Mouse (Mus musculus) left cerebral cortex, adult 11 months (tissue): ENCODE results near the gene Gfra1.

Experiments
- DNase-seq: peaks from one replicate; pipeline ENCODE4 v3.0.0; 2022; ENCODE audit warnings: low spot score

The Gfra1 gene

DNA sequence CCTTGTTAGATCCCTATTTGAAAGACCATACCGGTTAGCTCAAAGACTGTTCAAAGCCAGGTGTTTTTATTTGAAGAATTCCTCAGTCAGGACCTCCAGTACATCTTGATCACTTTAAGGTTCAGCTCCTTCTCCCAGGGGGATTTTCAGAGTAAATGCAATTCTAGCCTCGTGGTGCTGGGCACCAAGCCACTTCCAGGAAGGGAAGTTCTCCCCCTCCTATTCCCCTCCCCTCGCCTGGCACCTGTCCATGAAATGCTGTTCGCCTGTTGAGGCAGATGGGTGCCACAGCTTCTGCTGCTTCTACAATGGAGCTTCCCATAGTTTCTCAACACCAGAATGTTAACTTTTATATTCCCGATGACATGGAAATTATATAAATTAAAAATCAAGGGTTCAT is 139.2 kb downstream of the Gfra1 start:
- no peak for DNase-seq

DNA sequence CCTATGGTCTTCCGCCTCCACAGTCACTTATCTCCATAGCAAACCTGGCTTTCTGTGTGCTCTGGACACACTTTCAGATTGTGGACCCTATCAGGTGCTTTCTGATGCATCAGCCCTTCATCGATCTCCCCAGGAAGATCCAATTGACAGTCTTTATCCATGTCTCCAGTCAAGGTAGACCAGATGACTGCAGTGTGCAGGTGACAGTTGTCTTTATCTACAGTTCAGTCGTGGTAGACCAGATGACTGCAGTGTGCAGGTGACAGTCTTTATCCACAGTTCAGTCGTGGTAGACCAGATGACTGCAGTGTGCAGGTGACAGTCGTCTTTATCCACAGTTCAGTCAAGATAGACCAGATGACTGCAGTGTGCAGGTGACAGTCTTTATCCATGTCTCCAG is 140.0 kb downstream of the Gfra1 start:
- no peak for DNase-seq

- DNase-seq: no peak
Measured at GRCm38 (mm10) chr19:58314631-58315030, 141.1 kb downstream of the Gfra1 start.

- DNase-seq: no peak
Measured at GRCm38 (mm10) chr19:58313785-58314184, 141.9 kb downstream of the Gfra1 start.

- DNase-seq: no peak
Measured at GRCm38 (mm10) chr19:58312492-58312891, 143.2 kb downstream of the Gfra1 start.

DNA sequence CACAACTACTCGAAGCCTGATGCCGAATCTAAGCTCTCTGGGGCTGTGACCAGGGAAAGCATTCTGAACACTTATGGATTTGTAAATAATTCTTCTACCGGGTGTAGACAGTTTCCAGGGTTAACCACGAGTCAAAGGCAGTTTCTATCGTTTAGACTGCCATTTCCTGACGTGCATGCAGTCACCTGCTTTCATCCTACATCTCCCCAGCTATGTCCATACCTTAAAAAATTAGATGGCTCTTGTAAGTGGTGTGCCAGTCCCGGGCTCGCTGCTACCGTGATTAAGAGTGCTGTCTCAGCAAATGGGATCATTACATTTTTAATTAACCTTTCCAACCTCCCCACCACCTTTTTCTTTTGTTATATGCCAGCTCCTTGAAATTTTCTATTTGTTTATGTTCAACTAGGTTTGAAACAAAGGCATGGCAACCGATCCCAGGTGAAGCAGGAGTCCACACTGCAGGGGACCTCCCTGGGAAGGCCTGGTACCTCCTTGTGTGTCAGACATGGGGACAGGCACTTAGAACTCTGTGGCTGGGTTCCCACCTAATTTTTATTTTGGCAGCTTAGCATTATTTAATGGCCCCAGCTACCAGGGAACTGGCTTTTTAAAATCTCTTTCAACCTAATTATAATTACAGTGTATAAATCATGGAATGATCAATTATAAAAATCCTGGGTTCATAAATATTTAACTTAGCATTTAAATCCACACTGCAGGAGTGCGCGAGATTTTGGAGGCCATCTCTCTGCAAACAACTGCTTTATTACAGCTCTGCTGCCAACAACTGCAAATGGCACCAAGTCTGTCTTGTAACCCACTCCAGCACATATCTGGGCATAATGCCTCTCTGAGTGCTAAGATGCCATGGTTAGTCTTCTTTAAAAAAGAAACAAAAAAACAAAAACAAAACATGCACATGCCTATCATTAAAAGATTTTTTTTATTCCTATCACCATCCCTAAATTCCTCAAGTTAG is 145.1 kb downstream of the Gfra1 start:
- no peak for DNase-seq

DNA sequence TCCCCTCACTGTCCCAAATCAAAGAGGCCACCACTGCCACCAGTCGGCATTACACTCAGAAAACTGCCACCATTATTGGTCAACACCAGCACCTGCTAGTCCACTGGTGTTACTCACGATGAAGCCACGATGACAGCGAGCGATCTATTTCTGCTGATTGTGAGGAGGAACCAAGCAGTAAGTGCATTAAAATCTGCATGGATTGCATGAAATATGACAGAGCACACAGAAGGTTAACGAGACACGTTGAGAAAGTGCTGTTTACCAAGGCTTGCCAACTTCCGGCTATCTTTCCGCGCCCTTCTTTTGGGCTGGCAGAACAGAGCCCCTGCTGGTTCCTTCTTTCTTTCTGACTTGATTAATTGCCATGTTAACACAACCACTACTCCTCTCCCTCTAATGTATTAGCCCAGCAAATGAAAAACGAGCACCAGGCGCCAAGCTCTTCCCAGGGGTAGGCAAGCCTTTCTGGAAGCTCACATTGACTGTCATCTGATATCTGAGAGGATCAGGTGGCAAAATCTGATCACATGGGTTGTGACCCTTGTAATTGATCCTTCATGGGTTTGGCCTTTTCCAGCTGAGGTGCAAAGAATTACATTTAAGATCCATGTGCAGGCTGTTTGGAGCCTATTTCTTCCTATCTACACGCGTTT is 146.0 kb downstream of the Gfra1 start:
- DNase-seq: no peak

DNA sequence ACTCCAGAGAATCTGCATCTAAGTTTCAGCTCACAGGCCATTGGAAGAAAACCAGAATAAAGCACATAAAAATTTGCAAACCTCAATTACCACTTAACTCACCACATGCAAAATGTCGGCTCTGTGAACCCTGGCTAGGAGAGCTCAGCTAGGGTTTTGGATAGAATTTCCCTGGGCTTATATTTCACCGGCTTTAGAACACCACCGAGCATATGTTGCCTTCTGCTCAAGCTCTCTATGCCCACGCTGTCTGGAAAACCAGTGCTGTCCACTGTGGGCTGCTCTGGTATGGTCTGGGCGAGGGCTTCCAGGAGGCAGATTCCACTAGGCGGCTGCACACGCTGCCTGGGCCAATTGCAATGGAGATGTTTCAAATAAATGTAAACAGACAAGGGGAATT is 154.6 kb downstream of the Gfra1 start:
- no peak for DNase-seq

DNA sequence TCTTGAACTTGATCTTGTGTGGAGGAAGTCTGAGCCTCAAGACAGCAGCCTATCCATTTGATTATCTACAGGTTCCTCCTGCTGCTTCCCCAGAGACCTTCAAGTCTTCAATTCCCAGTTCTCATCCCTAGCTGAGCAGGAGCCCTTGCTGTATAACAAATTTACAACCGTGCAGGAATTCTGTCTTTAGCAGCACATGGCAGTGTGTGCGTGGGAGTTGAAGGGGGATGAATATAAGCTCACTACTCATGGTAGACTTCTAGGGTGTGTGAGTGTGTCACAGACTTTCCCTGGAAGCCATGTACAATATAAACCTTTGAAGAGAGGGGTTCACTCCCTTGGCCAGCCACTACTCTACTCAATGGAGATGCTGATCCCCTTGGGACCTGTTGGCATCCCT is 157.8 kb downstream of the Gfra1 start:
- DNase-seq: no peak

DNA sequence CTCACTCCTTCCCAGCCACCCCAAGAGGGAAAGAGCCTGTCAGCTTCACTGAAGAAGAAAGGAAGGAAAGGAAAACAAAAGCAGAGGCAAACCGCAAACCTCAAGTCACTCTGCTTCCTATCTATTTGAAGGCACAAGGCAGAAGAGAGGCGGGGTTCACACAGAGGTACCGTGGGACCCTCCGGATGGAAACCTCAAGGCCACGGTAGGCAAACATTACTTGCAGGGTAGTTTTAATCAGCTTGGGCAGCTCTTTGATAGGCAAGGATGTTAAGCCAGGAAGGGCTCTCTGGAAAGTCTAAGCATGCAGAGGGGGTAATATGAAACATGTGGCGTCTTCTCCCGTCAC is 158.9 kb downstream of the Gfra1 start:
- no peak for DNase-seq

DNA sequence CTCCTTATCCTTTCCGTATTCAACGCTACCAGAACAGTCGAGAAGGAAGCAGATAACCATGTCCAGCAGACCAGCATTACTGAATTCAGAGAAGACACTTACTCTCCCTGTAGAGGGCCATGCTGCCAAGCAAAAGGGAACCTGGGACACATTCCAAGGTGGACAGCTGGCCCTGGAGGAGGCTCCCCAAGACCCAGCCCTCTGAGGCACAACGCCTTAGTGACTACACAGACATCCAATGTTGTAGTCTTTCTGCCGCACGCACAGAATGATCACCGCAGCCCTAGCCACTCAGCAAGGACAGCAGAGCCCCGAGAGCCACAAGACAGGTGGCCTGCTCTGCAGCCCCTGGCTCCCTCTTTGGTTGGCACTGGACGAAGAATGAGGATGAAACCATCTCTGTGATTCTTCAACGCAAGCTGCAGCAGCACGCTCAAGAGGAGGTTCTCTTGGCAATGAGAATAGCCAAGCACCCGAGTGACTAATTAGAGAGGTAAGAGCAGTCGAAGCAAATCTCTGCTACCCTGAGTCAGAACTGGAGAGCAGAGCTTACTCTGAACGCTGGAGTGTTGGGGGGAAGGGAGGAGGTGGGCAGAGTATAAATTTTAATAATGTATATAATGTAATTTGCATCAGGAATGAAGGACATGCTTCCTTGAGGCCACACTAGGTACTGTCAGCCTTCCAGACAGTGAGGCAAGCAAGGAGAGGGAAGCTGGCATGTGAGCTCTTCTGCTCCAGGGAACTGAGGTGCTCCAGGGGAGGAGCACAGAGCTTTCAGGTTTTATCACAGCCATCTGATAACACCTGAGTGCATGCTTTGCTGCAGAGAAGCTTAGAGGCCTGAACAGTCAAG is 159.5 kb downstream of the Gfra1 start:
- DNase-seq: peak; percentile 16

DNA sequence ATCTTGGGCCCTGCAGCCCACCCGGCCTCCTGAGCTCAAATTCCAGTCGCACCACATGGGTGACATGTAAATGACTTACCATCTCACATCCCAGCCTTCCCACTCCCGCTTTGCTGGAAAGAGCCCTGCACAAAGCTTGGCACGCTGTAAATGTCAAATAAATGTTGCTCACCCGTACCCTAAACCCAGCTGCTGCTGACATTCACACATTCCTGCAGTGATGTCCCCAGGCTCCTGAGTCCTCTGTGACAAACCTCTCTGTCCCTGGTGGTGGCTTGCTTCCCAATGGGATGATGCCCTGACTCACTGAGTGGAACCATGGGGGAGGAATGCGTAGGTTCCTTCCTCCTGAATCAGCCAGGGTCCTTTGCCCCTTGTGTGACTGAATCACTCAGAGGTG is 167.6 kb downstream of the Gfra1 start:
- DNase-seq: no peak

DNA sequence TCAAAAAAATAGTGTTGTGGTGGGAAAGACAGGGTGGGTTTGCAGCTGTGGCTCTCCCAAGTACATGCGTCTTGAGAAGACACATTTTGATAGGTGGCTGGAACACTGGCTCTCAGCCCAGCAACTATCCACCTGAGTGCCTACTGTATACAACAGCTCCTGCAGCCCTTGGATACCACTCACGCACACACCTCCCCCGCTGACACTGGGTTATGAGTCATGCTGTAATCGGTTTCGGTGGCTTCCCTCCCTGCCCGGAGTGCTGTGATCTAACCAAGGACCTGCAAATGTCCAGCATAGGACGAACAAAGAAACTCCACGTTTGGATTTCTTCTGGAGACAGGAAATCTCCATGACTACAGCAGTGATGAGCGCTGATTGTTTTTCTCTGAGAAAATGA is 180.4 kb downstream of the Gfra1 start:
- no peak for DNase-seq

DNA sequence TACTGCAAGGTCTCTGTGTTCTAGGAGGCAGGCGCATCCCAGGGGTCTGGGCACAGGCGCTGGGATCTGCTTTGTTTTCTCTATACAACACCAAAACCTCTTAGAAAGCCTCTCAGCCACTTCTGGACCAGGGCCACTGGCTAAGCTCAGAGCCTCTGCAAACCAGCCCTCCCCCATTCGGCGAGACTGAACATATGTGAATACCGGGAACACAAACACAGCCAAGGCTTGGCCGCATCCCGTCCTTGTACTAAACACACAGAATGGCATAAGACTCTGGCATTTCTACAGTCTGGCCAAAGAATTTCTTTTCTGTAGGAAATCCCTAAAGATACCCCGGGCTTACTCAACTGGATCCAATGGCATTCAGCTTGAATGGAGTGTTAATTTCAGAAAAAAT is 183.9 kb downstream of the Gfra1 start:
- DNase-seq: no peak

GRCm38 (mm10) chr19:58270778-58271177 is 184.9 kb downstream of the Gfra1 start:
- no peak for DNase-seq

GRCm38 (mm10) chr19:58268476-58268875 is 187.2 kb downstream of the Gfra1 start:
- no peak for DNase-seq

- DNase-seq: no peak
Measured at GRCm38 (mm10) chr19:58266600-58266999, 189.1 kb downstream of the Gfra1 start.

DNA sequence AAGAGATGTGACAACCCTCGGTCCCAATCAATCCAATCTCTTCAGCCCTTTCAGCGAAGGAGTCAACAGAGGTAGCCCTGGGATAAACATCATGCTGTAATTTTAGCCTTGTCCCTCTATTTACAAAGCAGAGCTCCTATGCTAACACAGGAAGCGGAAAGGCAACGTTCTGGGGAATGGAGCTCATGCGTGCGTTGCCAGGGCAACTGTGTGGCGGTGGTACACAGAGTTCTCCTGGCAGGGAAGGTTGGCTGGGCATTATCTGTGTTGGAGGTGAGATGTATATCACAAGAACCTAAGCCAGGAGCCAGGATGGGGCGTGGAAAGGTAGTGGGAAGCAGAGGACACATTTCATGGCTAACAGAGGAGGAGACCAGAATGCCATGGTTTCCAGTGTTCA is 194.8 kb downstream of the Gfra1 start:
- DNase-seq: no peak

GRCm38 (mm10) chr19:58259250-58259649 is 196.5 kb downstream of the Gfra1 start:
- DNase-seq: no peak

DNA sequence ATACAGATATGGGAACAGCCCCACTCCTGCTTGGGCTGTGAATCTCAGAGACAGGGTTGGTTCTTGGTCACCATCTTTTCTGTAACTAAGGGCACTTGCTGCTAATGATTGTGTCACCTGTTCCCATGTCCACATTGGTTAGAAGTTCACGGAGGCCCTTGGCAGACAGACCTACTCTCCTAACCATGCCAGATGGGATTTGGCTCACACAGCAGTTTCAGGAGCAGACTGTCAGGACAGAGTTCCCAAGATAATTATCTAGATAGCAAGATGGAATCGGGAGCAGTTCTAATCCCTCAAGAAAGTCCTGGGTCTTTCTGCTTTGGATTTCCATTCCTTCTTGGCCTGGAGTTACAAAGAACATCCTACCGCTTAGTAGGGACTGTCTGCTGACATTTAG is 199.2 kb downstream of the Gfra1 start:
- no peak for DNase-seq

GRCm38 (mm10) chr19:58255394-58255793 is 200.3 kb downstream of the Gfra1 start:
- no peak for DNase-seq

DNA sequence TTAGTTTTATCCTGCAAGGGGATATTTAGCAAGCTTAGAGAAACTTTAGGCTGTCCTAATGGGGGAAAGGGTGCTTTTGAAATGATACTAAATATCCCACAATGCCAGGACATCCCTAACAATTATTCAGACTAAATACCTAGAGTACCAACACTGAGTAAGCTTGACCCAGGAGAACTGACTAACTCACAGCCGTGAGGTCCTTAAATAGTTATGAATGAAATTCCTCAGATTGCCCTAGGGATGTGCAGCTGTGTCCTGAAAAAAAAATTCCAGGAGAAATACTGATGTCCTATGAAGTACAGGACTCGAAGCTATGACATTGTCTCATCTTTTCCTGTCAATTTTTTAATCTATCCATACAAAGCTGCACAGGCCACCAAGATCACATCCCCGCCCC is 201.5 kb downstream of the Gfra1 start:
- DNase-seq: no peak

GRCm38 (mm10) chr19:58251698-58252097 is 204.0 kb downstream of the Gfra1 start:
- DNase-seq: no peak
